Mouse (Mus musculus): ENCODE results near the gene 4921507P07Rik. TPM values are rescaled to one million over a fixed set of nuclear protein-coding genes. Genes with fewer than 3 reads are reported as not detected.

Gene 4921507P07Rik
- polyA plus RNA-seq (2012; rRNA removed), result 0.89 and 1.1 TPM in 2 replicates

DNA sequence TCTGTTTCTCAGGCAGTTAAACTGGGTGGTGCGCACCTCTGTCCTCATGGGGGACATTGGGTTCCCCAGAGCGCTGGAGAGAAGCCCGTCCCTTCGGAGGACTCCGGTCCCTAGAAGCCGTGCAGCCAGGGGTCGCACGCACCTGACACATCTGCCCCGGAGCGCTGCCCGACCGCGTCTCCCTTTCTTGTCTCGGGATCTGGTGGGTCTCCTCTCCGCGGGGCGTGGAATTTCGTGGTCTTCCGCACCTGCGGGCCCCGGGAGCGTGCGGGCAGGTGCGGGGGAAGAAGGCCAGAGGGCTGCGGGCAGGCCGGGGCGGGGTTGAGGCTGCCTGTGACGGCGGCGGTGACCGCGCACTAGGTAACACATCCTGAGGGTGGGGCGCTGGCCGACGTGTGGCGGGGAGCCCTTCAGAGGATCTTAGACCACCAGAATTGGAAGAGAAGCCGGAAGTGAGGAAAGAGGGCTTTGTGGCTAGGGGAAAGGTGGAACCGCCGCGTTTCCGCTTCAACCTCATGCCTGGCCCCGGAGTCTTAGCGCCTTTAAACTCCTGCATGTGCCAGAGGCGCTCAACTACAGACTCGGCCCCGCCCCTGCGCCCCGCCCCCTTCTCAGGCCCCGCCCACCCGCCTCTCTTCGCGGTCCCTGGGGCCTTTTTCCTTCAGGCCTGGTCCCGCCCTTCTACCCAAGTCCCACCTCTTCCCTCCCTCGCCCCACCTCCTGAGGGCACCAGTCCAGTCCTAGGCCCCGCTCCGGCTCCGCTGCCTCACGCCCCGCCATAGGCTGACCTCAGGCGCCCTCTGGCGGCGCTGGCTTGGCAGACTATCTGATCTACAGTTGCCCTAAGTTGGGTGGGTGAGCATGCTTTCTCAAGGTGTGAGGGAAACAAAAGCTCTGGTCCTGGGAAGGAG lies at the start of gene 4921507P07Rik:
TSS of gene 4921507P07Rik (minus strand) at position 332 of the 911 bp plus-strand sequence.

DNA sequence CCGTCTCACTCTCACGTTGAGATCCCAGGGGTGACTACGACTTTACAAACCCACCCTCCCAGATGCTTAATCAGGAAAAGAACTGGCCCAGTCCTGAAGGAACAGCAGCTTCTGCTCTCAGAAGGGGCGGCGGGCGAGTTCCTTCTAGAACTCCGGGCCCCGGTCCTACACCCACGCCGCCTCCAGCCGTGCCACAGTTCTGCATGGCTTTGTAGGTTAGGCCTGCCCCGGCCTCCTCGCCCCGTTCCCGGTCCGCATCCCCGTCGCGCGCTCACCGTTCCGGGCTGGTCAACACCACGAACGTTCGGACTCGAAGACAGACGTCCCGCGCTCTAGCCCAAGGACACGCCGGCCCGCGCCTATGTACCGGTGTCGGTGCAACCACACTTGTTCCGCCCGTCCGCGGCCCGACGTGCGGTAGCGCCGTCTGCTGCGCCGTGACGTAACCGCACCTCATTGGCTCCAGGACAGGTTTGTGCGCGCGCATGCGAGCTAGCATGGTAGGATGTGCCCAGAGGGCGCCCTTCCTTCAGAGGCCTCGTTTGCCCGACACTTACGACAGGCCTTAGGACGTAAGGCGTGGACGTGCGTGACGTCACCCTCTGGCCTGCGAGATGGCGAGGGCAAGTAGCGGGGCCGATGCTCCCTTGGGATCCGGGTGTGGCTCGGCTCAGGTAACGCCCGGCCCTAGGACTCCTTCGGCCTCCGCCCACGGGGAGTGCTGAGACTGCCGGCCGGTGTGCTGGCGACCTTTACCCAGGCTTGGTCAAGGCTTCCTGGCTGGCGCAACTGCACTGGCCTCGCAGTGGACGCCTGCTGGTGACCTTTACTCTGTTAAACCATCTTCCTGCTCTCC lies 30.1 kb downstream of the 4921507P07Rik start, which contains the start of gene Cycs:
TSS of gene Cycs (minus strand) at position 398 of the 856 bp plus-strand sequence.

Other genes starting within 250 kb of the 4921507P07Rik start
- gene Osbpl3, start 140.4 kb downstream of the 4921507P07Rik start, polyA plus RNA-seq (2012; rRNA removed), result 1.1 and 1.2 TPM in 2 replicates
- 20.9 and 23.5 TPM in 2 replicates for gene Cycs, start 30.1 kb downstream of the 4921507P07Rik start, polyA plus RNA-seq (2012; rRNA removed)
- gene Npvf, start 57.8 kb upstream of the 4921507P07Rik start, polyA plus RNA-seq (2012; rRNA removed), result not detected in 2 replicates